Mouse (Mus musculus) embryo, embryonic 10.5 days (tissue): ENCODE results near the gene Ptger1.

Source experiments
- DNase-seq: peaks from one replicate; pipeline ENCODE4 v3.0.0-alpha.2; 2015; ENCODE audit warnings: low spot score

Ptger1 gene

DNA sequence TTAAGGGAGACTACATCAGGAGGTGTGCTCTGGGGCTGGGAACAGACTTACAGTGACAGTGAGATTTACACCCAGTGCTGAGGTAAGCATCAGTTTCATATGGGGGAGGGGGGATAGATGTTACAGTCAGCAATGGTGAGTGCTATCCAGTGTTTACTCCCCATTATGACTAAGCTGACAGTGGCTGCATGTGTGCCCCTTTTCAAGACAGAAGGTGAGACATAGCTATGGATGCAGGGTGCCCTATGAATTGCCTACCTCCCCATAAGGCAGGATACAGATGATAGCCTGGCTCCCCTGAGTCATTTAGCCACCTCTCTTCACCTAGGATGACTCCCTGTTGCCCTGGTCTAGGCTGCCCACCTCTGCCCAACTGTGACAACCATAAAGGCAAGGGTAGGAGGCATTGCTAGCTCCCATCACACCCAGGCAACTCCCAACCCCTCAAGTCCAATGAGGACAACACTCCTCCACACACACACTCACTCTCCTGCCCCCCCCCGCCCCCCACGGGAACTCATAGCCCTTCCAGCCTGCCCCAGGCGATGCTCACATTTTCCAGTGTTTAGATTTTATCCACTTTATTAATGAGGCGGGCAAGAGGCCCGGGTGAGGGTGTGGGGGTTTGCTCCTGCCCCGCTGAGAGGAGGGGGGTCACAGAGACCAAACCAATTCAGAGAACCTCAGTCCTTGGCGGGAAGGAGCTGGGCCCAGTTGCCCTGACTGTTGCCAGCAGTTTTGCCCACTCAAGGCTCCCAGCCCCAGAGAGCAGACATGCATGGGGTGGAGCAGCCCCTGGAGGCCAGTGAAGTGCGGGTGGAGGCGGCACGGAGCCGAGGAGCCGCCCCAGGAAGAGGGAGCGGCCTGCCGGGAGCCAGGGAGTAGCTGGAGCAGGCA, at the start of gene Ptger1:
Gene Ptger1 (plus strand): TSS at position 710 of the 897 bp plus-strand sequence.
- DNase-seq, result no peak

DNA sequence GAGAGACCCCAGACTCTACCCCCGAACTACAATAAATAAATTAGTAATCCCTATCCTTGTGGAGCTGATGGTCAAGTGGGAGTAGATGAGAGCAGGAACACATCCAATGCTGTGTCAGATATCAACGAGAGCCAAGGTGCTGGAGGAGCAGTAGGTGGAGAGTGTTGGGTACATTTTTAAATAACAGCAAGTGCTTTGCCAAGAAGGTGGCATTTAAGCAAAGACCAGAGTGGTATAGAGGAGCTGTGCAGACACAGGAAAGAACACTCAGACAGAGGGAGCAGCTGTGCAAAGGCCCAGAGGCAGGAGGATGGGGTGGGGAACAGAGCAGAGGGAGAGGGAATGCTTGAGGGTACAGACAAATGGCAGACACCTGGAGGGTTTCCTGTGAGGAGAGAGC, 49.4 kb upstream of the Ptger1 start:
- no peak for DNase-seq

DNA sequence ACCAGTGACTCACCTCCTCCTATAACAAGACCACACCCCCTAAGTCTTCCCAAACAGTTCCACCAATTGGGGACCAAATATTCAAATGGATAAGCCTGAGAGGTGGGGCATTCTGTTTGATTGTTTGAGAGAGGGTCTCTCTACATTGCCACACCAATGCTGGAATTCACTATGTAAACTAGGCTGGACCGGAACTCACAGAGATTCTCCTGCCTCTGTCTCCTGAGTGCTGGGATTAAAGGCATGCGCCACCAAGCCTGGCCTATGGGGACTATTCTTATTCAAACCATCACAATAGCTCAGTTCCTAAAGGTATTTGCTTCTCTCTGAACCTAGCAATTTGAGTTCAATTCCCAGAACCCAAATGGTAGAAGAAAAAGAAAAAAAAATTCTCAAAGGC, 47.9 kb upstream of the Ptger1 start:
- no peak for DNase-seq

DNA sequence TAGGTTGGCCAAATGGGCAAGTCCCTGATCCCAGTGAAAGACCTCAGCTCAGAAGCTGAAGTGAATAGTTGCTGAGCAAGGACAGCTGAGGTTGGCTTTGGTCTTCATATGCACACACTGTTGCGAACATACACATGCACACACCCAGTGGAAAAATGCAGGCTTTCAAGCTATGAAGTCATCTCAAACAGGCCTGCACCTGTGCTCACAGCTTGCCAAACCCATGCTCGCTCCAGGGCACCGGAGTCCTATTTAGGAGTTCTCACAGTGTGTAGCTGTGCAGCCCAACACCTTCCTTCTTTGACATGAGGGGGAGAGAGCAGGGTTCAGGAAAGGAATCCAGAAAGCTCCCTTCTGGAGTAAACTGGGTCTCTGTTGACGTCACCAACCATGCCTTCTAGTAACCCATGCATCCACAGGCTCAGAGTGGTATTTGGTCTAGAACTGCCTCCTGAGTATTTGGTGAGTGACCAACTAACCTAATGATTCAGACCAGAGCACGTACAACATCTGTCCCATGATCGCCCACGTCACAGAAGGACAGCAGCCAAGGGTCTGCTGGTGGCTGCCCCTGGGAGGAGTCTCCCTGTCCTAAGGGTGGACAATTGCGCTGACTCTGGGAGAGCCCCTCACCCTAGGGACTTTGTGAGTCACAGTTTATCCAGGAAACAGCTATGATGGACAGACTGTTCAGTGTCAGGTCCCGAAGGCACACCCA, 46.8 kb upstream of the Ptger1 start:
- DNase-seq, result no peak

DNA sequence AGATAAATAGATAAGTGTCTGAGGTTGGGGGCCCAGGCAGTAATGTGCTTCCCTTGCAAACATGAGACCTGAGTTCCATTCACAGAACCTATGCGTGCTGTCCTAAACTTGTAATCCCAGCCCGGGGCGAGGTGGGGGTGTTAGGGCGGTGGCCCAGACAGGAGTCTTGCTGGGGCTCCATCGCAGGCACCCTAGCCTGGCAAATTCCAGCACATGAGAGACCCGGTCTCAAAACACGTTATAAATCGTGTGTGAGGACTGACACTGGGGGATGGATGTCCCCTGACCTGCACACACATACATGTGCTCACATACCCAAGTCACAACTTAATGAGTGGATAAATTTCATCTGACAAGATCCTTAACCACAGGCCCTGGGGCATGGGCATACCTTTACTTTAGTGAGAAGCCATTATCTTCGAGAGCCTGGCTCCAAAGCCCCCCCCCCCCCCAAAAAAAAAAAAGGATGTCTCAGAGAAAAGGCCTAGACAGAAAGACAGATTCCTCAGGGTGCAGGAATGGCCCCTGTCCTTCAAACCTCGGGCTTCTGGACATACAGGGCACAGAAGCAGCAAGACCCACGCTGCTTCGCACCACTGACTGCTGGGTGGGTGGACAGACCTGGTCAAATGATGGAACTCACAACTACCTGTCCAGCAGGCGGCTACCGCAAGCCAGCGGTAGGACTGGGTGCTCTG, 44.6 kb upstream of the Ptger1 start:
- no peak for DNase-seq

DNA sequence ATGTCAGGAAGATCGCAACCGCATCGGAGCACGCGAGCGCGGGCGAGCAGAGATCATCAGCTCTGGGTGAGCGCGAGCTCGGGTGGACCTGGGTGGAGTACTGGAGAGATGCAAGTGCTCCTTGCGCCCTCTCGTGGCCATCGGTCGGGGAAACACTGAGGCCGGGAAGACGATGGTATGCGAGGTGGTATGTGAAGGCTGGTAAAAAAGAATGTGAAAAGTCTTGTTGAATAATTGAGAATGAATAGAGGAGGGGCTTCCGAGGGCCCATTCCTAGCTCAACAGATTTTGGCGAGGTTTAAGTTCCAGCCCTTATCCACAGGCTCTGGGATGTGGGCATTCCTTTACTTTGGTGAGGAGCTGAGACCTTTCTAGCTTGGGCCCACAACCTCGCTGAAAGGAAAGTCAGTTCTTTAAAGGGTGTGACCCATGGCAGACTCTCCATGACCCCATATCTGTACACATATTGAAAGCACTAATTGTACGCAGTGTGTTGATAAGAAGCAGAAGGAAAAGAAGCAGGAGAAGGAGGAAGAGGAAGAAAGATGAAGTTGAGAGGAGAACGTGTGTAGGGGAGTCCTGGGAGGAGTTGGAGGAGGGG, 44.0 kb upstream of the Ptger1 start:
- peak; percentile 89 for DNase-seq

DNA sequence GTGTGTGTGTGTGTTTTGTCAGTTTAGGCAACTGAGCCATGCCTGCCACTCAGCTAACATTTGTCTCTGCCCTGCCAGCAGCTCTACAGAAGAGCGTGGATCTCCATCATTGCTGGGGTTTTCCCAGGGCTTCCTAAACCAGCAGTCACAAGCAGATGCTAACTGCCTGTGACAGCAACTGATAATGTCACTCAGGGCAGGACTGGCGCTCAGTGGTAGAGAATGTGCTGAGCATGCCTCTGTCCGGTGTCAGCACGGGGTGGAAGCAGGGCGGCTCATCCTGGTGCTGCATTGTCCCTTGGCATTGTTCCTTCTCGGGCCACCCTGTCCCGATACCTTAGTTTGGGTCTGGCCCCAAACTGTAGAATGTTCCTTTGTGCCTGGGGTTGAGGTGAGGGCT, 42.9 kb upstream of the Ptger1 start:
- no peak for DNase-seq

DNA sequence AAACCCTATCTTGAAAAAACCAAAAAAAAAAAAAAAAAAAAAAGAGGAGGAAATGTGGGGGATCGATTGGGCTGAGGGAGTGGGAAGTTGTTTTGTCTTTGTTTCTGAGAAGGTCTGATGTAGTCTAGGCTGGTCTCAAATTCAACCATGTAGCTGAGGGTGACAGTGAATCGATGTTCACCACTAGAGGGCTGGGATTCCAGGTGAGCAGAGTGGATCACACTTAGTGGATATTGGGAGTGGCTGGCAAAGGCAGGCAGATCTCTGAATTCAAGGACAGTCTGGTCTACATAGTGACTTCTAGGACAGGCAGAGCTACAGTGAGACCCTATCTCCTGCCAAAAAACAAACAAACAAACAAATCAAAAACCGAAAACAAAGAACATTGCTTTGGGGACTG, 41.7 kb upstream of the Ptger1 start:
- peak; percentile 47 for DNase-seq

DNA sequence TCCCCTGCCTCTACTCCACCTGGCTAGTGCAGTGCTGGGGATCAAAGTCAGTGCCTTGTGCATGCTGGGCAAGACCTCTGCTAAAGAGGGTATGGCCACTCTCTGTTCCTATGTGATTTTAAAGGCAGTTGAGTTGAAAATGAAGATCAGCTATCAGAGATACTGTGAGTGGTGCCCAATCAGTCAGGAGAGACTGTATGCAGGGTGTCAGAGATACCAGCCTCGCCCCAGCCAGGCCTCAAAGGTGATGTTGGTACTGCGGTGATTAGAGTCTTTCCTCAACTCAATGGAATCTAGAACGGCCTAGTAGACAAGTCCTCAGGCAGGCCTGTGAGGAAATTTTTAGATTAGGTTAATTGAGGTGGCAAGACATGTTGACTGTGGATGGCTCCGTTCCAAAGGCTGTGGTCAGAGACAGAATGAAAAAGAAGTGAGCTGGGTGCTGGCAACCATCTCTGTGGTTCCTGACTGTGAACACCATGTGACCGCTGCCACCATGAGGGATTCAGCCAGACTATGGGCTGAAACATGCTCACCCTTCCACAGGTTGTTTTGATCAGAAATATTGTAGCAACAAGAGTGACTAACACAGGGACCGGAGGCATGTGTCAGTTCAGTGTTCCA, 40.7 kb upstream of the Ptger1 start:
- no peak for DNase-seq

DNA sequence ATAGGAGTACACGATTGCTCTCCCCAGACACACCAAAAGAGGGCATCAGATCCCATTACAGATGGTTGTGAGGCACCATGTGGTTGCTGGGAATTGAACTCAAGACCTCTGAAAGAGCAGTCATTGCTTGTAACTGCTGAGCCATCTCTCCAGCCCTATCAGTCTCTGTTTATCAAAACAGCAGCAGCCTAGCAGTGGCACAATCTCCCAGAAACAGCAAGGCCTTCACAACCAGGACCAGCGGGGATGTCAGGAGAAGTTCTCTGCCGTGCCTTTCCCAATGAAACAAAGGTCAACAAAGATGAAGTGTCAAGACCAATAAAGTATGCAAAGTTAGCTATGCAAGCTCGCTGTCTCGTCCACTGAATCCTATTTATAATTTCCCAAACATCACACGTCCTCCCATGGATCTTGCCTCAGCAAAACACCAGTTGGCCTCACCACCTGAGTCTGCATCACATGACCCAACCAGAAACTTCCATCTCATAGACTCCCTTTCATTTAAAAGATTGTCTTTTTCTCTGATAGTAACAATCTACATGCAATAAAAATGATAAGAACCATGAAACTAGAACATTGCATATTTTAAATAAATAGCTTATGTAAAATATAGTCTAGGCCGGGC, 34.3 kb upstream of the Ptger1 start:
- DNase-seq, result no peak

DNA sequence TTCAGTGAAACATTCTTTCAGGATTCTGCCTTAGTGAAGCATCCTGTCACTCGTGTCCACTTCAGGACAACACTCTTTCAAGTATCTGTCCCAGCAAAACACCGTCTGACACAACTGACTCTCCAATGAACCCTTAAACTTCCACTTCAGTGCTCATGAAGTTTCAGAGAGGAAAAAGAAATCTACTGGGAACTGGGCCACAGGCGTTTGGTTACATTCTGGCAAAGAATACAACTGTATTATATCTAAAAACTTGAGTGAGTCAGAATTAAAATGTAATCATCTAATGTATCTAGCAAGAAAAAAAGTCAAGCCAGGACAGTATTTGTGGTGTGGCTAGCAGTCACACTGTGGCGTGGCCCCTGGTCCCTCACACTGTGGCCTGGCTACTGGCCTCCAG, 27.6 kb upstream of the Ptger1 start:
- DNase-seq, result no peak

DNA sequence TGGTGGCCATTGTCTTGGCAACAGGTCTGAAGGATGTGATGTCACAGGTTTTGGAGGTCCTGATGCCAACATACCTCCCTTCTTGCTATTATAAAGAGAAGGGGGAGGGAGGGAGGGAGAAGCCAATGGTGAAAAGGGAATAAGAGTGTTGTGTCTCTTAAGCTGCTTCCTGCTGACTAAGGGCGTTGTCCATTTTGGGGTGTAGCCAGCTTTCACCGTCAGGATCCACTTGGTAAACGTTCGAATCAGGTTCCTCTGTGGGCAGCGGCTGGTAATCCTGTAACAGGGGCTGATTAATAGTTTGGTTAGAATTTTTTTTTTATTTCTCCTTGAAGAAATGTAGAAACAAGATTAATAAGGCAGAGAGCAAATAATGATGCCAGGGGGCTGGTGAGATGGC, 26.8 kb upstream of the Ptger1 start:
- DNase-seq, result no peak

DNA sequence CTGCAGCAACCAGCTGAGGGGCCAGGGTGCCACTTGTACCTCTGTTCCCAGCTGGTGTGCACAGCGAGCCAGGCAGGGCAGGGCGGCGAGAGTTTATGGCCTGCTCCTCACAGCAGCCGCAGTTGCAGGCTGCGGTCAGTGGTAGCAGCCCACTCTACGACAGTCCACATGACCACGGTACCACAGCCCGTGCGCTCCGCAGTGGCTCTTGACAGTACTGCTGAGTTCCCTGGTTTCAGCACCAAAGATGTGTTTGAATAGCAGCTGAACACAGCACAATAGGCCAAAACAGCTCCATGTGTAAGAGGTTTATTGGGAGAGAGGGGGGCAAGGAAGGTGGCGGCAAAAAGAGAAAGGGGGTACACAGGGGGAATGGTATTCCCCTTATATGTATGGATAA, 19.0 kb upstream of the Ptger1 start:
- DNase-seq, result no peak

DNA sequence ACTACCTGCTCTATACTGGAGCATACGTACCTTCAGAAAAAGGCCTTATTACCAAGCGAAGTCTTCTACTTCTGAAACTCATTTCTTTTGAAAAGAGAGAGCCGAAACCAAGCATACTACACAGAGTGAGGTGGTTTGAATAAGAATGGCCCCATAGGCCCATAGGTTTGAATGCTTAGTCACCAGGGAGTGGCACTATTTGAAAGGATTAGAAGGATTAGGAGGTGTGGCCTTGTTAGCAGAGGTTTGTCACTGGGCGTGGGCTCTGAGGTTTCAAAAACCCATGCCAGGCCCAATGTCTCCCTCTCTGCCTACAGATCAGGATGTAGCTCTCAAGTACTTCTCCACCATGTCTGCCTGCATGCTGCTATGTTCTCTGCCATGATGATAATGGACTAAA, 18.4 kb upstream of the Ptger1 start:
- DNase-seq, result no peak

DNA sequence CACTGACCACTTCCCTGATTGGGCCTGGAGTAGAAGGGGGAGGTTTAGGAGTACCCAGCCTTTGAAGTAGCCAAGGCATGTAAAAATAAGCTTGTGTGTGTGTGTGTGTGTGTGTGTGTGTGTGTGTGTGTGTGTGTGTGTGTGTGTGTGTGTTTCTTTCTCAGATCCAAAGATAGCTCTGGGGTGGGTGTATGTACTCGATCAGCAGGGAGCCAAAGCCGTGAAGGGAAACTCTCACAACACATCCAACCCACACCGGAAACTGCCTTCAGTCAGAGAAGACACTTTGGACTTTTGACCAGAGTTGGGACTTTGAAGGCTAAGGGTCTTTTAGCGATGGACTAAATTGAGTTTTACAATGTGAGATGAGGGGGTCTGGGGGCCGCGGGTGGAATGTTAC, 16.8 kb upstream of the Ptger1 start:
- no peak for DNase-seq

DNA sequence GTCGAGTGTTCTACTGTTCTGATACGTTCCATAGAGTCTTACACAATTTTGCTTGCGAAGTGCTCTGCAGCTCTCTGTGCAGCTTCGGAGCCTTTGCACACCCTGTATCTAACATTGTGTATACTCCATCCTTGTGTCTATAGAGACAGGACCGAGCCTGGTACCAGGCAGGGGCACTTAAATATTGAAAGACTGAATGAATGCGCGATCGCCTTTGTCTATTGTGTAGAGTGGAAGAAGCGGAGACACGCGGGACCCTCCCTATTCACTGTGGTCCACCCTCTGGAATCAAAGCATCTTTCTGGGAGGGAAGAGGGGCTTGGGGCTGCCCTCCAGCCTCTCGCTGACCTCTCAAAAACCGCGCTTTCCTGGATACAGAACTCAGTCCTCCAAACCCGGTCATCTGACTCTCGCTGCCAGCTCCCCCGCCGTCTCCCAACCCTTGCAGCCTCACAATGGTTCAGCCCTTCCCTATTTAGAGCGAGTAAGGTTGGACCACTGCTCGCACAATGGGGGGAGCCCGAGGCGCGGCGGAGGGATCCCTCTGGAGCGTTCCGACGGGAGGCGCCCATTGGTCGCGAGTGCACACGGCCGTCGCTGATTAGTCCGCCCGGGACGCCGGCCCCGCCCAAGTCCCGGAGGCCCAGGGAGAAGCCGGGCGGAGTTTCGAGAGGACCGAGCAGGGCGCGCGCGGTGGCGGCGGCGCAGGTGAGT, 14.3 kb upstream of the Ptger1 start, which contains the start of gene Gipc1:
Gene Gipc1 (plus strand): TSS at position 648 of the 714 bp plus-strand sequence.
- peak; percentile 99 for DNase-seq

DNA sequence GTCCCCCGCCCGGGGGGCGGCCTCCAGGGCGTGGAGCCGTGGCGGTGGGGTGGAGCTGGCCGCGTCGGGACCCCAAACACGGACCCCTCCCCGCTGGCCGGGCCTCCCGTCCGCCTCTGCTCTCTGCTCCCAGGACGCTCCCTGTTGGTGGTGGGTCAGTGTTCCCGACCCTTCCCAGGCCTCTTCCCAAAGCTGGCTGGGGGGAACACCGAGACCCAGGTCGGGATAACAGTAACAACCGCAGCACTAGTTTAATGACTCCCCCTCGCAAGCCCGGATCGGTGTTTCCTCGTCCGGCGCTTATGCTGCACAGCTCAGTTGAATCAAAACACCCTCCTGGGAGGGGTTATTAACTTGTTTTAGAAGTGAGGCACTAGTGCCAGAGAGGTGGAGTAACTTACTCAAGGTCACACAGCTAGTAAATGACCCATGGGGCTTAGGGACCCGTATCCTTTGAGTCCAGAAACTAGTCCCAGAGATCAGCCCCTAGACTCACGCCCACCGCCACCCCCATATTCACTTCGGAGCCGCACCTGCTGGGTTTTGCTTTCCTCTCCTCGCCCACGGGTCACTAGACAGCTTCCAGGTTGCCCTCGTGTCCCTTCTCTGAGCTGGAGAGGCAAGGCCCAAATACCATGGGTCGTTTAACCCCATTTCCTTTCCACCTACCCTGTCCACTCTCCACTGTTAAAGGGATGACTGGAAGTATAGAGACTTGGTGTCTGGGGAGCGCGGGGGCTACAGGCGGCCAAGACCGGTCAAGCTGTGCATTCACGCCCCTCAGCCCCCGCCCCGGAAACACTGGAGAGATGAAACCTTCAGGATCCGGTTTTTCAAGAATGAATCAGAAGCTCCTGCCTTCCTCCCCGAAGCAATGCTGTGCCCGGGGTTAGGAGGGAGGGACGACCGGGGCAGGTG, 13.5 kb upstream of the Ptger1 start:
- peak; percentile 64 for DNase-seq

DNA sequence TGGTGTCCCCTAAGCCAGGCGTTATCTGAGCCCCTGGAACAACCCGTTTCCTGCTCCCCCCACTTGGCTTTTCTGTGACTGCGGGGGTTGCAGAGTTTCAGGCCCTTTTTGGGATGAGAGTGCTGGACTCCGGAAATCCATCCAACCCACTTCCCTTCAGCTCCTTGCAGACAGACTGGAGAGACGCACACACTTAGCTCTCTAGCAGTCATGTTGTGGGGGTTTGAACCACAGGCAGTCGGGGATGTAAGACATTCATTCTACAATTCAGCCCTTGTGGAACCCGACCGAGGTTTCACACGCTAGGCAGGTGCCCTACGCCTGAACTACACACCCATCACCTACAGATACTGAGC, 12.8 kb upstream of the Ptger1 start:
- DNase-seq, result no peak

DNA sequence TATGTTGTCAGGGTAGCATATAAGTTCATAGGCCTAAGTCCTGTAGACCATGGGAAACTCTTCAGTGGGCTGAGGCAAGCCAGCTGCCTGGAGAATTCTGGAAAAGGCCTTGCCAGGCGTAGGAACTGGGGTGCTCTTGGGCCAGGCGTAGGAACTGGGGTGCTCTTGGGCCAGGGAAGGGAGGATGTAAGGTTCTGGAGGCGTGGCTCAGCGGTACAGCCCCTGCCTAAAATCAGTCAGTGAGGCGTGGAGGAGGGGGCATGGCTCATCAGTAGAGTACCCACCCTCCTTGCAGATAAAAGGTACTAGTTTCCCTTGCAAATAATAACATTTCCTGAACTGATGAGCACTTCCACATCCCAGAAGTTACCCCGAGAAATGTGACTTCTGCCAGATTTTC, 11.8 kb upstream of the Ptger1 start:
- DNase-seq, result no peak

DNA sequence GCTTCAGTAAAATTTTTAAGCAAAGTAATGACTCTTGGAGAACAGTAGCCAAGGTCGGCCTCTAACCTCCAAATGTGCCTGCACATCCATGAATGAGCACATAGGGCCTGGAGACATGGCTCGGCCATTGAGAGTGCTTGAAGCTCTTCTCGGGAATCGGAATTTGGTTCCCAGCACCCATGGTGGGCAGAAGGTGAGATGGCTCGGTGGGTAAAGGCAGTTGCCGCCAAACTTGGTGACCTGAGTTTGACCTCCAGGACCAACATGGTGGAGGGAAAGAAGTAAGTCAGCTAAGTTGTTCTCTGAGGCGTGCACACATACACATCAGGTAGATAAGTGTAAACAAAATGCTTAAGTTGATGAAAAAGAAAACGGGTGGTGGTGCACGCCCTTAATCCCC, 10.4 kb upstream of the Ptger1 start:
- no peak for DNase-seq
